Mouse (Mus musculus): ENCODE data around the gene Cdan1. TPM values are rescaled to one million over a fixed set of nuclear protein-coding genes. Genes with fewer than 3 reads are reported as not detected.

Cdan1 gene
- polyA plus RNA-seq, 1 experiment from 2014 or later: 7.8 TPM

GRCm38 (mm10) chr2:120729775-120730585 is 119.9 kb downstream of the Cdan1 start:
- H3K27me3 ChIP-seq (ENCODE audit: control insufficient read depth, insufficient read depth, low read length): no peaks in the 10 kb centered on the region
- peak; percentile 56 for DNase-seq (ENCODE audit: low spot score)
- no peaks in the 10 kb centered on the region for H3K9me3 ChIP-seq (ENCODE audit: control insufficient read depth, low read length)
- peaks cover 15% of the 10 kb centered on the region for H3K4me1 ChIP-seq (replicated peaks; ENCODE audit: control insufficient read depth, insufficient read depth, low read length)
- H3K27ac ChIP-seq (ENCODE audit: low read depth, low read length): no peak overlapping the region
- H3K4me3 ChIP-seq (ENCODE audit: low read depth, low read length): peak overlapping the region; percentile 95
- peaks cover 8% of the 10 kb centered on the region; the same call in 1 of the 2 replicates for H3K36me3 ChIP-seq (ENCODE audit: control insufficient read depth, insufficient read depth, low read length)
- peak overlapping the region; percentile 98 for H3K4me2 ChIP-seq (ENCODE audit: low read depth, low read length, severe bottlenecking)
- no peak for ATAC-seq (replicated peaks; ENCODE audit: low FRiP score)
- H3K9ac ChIP-seq (ENCODE audit: low read length): peak overlapping the region; percentile 91
- 14% methylated on average over 23 of the region's 23 CpGs for WGBS

GRCm38 (mm10) chr2:120724176-120724575 is 125.8 kb downstream of the Cdan1 start:
- no peak overlapping the region for H3K4me2 ChIP-seq (ENCODE audit: low read depth, low read length, severe bottlenecking)
- 91% methylated on average over 6 of the region's 6 CpGs for WGBS
- ATAC-seq (replicated peaks; ENCODE audit: low FRiP score): no peak
- DNase-seq (ENCODE audit: low spot score): no peak
- no peaks in the 10 kb centered on the region for H3K9me3 ChIP-seq (ENCODE audit: control insufficient read depth, low read length)
- no peak overlapping the region for H3K9ac ChIP-seq (ENCODE audit: low read length)
- no peak overlapping the region for H3K27ac ChIP-seq (ENCODE audit: low read depth, low read length)
- peaks cover 3% of the 10 kb centered on the region for H3K4me1 ChIP-seq (replicated peaks; ENCODE audit: control insufficient read depth, insufficient read depth, low read length)
- no peaks in the 10 kb centered on the region for H3K27me3 ChIP-seq (ENCODE audit: control insufficient read depth, insufficient read depth, low read length)
- H3K4me3 ChIP-seq (ENCODE audit: low read depth, low read length): no peak overlapping the region
- H3K36me3 ChIP-seq (ENCODE audit: control insufficient read depth, insufficient read depth, low read length): peaks cover 17% of the 10 kb centered on the region; the same call in 1 of the 2 replicates

- no peaks in the 10 kb centered on the region for H3K27me3 ChIP-seq (ENCODE audit: control insufficient read depth, insufficient read depth, low read length)
- H3K4me2 ChIP-seq (ENCODE audit: low read depth, low read length, severe bottlenecking): no peak overlapping the region
- no peaks in the 10 kb centered on the region for H3K9me3 ChIP-seq (ENCODE audit: control insufficient read depth, low read length)
- DNase-seq (ENCODE audit: low spot score) (no peak), ATAC-seq (replicated peaks; ENCODE audit: low FRiP score) (no peak)
- H3K9ac ChIP-seq (ENCODE audit: low read length): no peak overlapping the region
- H3K4me3 ChIP-seq (ENCODE audit: low read depth, low read length): no peak overlapping the region
- peaks cover 17% of the 10 kb centered on the region; the same call in 1 of the 2 replicates for H3K36me3 ChIP-seq (ENCODE audit: control insufficient read depth, insufficient read depth, low read length)
- 76% methylated on average over 4 of the region's 4 CpGs for WGBS
- H3K27ac ChIP-seq (ENCODE audit: low read depth, low read length): no peak overlapping the region
- 0 out of 2 replicates have a peak, but pooled peaks cover under 1% of the 10 kb centered on the region for H3K4me1 ChIP-seq (replicated peaks; ENCODE audit: control insufficient read depth, insufficient read depth, low read length)
Measured at GRCm38 (mm10) chr2:120723621-120724020, 126.3 kb downstream of the Cdan1 start.

- 84% methylated on average over 8 of the region's 8 CpGs for WGBS
- ATAC-seq (replicated peaks; ENCODE audit: low FRiP score) (no peak), DNase-seq (ENCODE audit: low spot score) (no peak)
- H3K9ac ChIP-seq (ENCODE audit: low read length): no peak overlapping the region
- no peak overlapping the region for H3K4me2 ChIP-seq (ENCODE audit: low read depth, low read length, severe bottlenecking)
- H3K27ac ChIP-seq (ENCODE audit: low read depth, low read length): no peak overlapping the region
- no peaks in the 10 kb centered on the region for H3K4me1 ChIP-seq (replicated peaks; ENCODE audit: control insufficient read depth, insufficient read depth, low read length)
- no peaks in the 10 kb centered on the region for H3K9me3 ChIP-seq (ENCODE audit: control insufficient read depth, low read length)
- H3K4me3 ChIP-seq (ENCODE audit: low read depth, low read length): no peak overlapping the region
- peaks cover 19% of the 10 kb centered on the region; the same call in 1 of the 2 replicates for H3K36me3 ChIP-seq (ENCODE audit: control insufficient read depth, insufficient read depth, low read length)
- H3K27me3 ChIP-seq (ENCODE audit: control insufficient read depth, insufficient read depth, low read length): no peaks in the 10 kb centered on the region
Measured at GRCm38 (mm10) chr2:120722491-120722890, 127.4 kb downstream of the Cdan1 start.

GRCm38 (mm10) chr2:120721911-120722310 is 128.0 kb downstream of the Cdan1 start:
- Histone ChIP-seq H3K9ac (ENCODE audit: low read length) (no peak overlapping the region), H3K9me3 (ENCODE audit: control insufficient read depth, low read length) (no peaks in the 10 kb centered on the region), H3K36me3 (ENCODE audit: control insufficient read depth, insufficient read depth, low read length) (peaks cover 19% of the 10 kb centered on the region; the same call in 1 of the 2 replicates), H3K27ac (ENCODE audit: low read depth, low read length) (no peak overlapping the region), H3K27me3 (ENCODE audit: control insufficient read depth, insufficient read depth, low read length) (no peaks in the 10 kb centered on the region), H3K4me1 (replicated peaks; ENCODE audit: control insufficient read depth, insufficient read depth, low read length) (no peaks in the 10 kb centered on the region), H3K4me3 (ENCODE audit: low read depth, low read length) (no peak overlapping the region), H3K4me2 (ENCODE audit: low read depth, low read length, severe bottlenecking) (no peak overlapping the region)
- DNase-seq (ENCODE audit: low spot score): no peak
- 92% methylated on average over 2 of the region's 2 CpGs for WGBS
- ATAC-seq (replicated peaks; ENCODE audit: low FRiP score): no peak

GRCm38 (mm10) chr2:120720821-120721220 is 129.1 kb downstream of the Cdan1 start:
- no peaks in the 10 kb centered on the region for H3K4me1 ChIP-seq (replicated peaks; ENCODE audit: control insufficient read depth, insufficient read depth, low read length)
- H3K4me3 ChIP-seq (ENCODE audit: low read depth, low read length): no peak overlapping the region
- no peak overlapping the region for H3K27ac ChIP-seq (ENCODE audit: low read depth, low read length)
- ATAC-seq (replicated peaks; ENCODE audit: low FRiP score) (no peak), DNase-seq (ENCODE audit: low spot score) (no peak)
- no peaks in the 10 kb centered on the region for H3K9me3 ChIP-seq (ENCODE audit: control insufficient read depth, low read length)
- H3K27me3 ChIP-seq (ENCODE audit: control insufficient read depth, insufficient read depth, low read length): no peaks in the 10 kb centered on the region
- no peak overlapping the region for H3K9ac ChIP-seq (ENCODE audit: low read length)
- 93% methylated on average over 6 of the region's 6 CpGs for WGBS
- H3K4me2 ChIP-seq (ENCODE audit: low read depth, low read length, severe bottlenecking): no peak overlapping the region
- H3K36me3 ChIP-seq (ENCODE audit: control insufficient read depth, insufficient read depth, low read length): peaks cover 18% of the 10 kb centered on the region; the same call in 1 of the 2 replicates

GRCm38 (mm10) chr2:120718496-120718895 is 131.4 kb downstream of the Cdan1 start:
- no peak overlapping the region for H3K9ac ChIP-seq (ENCODE audit: low read length)
- no peaks in the 10 kb centered on the region for H3K4me1 ChIP-seq (replicated peaks; ENCODE audit: control insufficient read depth, insufficient read depth, low read length)
- H3K4me3 ChIP-seq (ENCODE audit: low read depth, low read length): no peak overlapping the region
- no peak overlapping the region for H3K27ac ChIP-seq (ENCODE audit: low read depth, low read length)
- DNase-seq (ENCODE audit: low spot score) (no peak), ATAC-seq (replicated peaks; ENCODE audit: low FRiP score) (no peak)
- no peaks in the 10 kb centered on the region for H3K9me3 ChIP-seq (ENCODE audit: control insufficient read depth, low read length)
- WGBS: 95% methylated on average over 8 of the region's 8 CpGs
- no peak overlapping the region for H3K4me2 ChIP-seq (ENCODE audit: low read depth, low read length, severe bottlenecking)
- H3K36me3 ChIP-seq (ENCODE audit: control insufficient read depth, insufficient read depth, low read length): peaks cover 5% of the 10 kb centered on the region; the same call in 1 of the 2 replicates
- H3K27me3 ChIP-seq (ENCODE audit: control insufficient read depth, insufficient read depth, low read length): no peaks in the 10 kb centered on the region

- 97% methylated on average over 3 of the region's 3 CpGs for WGBS
- ATAC-seq (replicated peaks; ENCODE audit: low FRiP score) (no peak), DNase-seq (ENCODE audit: low spot score) (no peak)
- no peaks in the 10 kb centered on the region for H3K27me3 ChIP-seq (ENCODE audit: control insufficient read depth, insufficient read depth, low read length)
- H3K36me3 ChIP-seq (ENCODE audit: control insufficient read depth, insufficient read depth, low read length): peaks cover 3% of the 10 kb centered on the region; the same call in 1 of the 2 replicates
- no peak overlapping the region for H3K9ac ChIP-seq (ENCODE audit: low read length)
- H3K4me2 ChIP-seq (ENCODE audit: low read depth, low read length, severe bottlenecking): no peak overlapping the region
- no peaks in the 10 kb centered on the region for H3K9me3 ChIP-seq (ENCODE audit: control insufficient read depth, low read length)
- H3K4me3 ChIP-seq (ENCODE audit: low read depth, low read length): no peak overlapping the region
- no peak overlapping the region for H3K27ac ChIP-seq (ENCODE audit: low read depth, low read length)
- no peaks in the 10 kb centered on the region for H3K4me1 ChIP-seq (replicated peaks; ENCODE audit: control insufficient read depth, insufficient read depth, low read length)
Measured at GRCm38 (mm10) chr2:120713441-120713840, 136.5 kb downstream of the Cdan1 start.
